Mouse (Mus musculus) small intestine, adult 2 months (tissue): ENCODE results near the gene Slc43a3. TPM values are rescaled to one million over a fixed set of nuclear protein-coding genes. Genes with fewer than 3 reads are reported as not detected.

ENCODE experiments used
- H3K27ac ChIP-seq: fragments of 200-500 bp; 2 replicates; pipeline ENCODE4 v1.5.1; 2012; ENCODE audit warnings: low read depth, low read length, control low read depth, inconsistent platforms; ENCODE audit not compliant: insufficient read depth
- H3K27me3 ChIP-seq: fragments of 200-500 bp; 2 replicates; pipeline ENCODE4 v1.6.1; 2012; ENCODE audit warnings: mild to moderate bottlenecking, moderate library complexity, low read length, inconsistent platforms; ENCODE audit not compliant: control insufficient read depth, insufficient read depth
- H3K36me3 ChIP-seq: fragments of 200-500 bp; 2 replicates; pipeline ENCODE4 v1.6.1; 2012; ENCODE audit warnings: mild to moderate bottlenecking, low read length, control low read depth, inconsistent platforms; ENCODE audit not compliant: control insufficient read depth, insufficient read depth
- H3K4me1 ChIP-seq: fragments of 200-500 bp; 2 replicates; pipeline ENCODE4 v1.6.1; 2012; ENCODE audit warnings: low read length, inconsistent platforms, mixed read lengths; ENCODE audit not compliant: control insufficient read depth, insufficient read depth, insufficient read length
- H3K4me3 ChIP-seq: fragments of 200-500 bp; 2 replicates; pipeline ENCODE4 v1.5.1; 2012; ENCODE audit warnings: low read depth, mild to moderate bottlenecking, control low read depth, inconsistent platforms, low read length, moderate library complexity
- CTCF ChIP-seq: fragments of 200-500 bp; IDR thresholded peaks from 2 replicates; pipeline ENCODE4 v1.5.1; 2012; ENCODE audit warnings: low read depth, mild to moderate bottlenecking, control low read depth, inconsistent platforms, low read length, moderate library complexity, mixed read lengths; ENCODE audit not compliant: insufficient replicate concordance, insufficient read length; ENCODE audit errors: extremely low read depth
- POLR2A ChIP-seq: fragments of 200-500 bp; IDR thresholded peaks from 2 replicates; pipeline ENCODE4 v1.6.1; 2012; ENCODE audit warnings: low read depth, mild to moderate bottlenecking, control low read depth, inconsistent platforms, low read length, moderate library complexity
- WGBS: fragments of 180-500 bp; shearing (Covaris S2); methylation state at CpG from one replicate; pipeline ENCODE4 v1.1.7; 2018; 5-methylcytosine and 5-hydroxymethylcytosine counted together
- polyA plus RNA-seq: library from polyadenylated mRNA; depleted of rRNA; stranded (reverse); fragments of >200 nt; gene quantifications from 2 replicates; pipeline ENCODE4 v1.2.3, GENCODE M21; 2012

The Slc43a3 gene
- polyA plus RNA-seq, 1 experiment: 31.1 TPM

DNA sequence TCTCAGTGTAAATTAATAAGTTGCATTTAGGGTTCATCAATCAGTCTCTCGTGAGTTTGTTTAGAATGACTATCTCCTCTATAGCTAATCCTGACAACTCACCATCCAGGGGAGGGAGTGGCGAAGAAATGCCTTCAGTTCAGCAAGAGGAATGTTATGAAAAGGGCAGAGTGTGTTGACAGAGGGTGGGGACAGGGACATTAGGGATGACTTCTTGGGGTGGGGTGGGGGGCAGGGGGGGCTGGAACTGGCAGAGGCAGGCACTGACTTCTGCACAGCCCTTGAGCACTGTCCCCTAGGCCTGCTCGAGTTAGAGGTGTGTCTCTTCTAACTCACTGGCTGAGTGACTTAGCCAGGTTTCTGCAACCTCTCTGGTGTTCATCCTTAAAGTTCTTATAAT, 18.2 kb upstream of the Slc43a3 start:
- H3K4me3 ChIP-seq: no peak overlapping the region
- WGBS: 30% methylated on average over 3 of the region's 3 CpGs
- no peak for TF ChIP-seq CTCF
- no peak for TF ChIP-seq POLR2A
- H3K36me3 ChIP-seq: no peaks in the 10 kb centered on the region
- no peaks in the 10 kb centered on the region for H3K4me1 ChIP-seq
- H3K27me3 ChIP-seq: no peaks in the 10 kb centered on the region
- no peak overlapping the region for H3K27ac ChIP-seq

DNA sequence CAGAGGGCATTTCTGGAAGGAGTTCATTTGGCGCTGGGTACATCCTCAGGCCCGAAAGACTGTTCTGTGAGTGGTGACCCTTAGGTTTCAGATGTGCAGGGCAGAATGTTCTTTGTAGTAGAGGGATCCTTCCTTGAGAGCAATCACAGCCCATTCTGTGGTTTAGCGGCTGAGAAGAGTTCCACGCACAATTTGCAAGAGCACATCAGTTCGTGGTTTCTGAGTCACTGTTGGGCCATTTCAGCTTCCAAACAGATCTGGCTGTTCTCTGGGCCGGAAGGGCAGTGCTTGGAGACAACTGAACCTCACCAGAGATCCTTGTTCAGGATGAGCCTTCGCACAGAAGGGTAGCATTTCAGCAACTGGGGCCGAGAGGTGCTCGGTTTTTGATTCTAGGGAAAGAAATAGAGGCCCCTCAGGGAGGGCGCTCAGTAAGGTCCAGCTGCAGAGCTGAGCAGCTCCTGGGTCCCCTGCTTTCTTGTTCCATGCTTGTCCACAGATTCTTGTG, 16.7 kb upstream of the Slc43a3 start:
- Histone ChIP-seq H3K4me1 (no peaks in the 10 kb centered on the region), H3K36me3 (no peaks in the 10 kb centered on the region), H3K27ac (no peak overlapping the region), H3K27me3 (no peaks in the 10 kb centered on the region), H3K4me3 (no peak overlapping the region)
- TF ChIP-seq CTCF (no peak), POLR2A (no peak)
- WGBS: 82% methylated on average over 10 of the region's 10 CpGs

DNA sequence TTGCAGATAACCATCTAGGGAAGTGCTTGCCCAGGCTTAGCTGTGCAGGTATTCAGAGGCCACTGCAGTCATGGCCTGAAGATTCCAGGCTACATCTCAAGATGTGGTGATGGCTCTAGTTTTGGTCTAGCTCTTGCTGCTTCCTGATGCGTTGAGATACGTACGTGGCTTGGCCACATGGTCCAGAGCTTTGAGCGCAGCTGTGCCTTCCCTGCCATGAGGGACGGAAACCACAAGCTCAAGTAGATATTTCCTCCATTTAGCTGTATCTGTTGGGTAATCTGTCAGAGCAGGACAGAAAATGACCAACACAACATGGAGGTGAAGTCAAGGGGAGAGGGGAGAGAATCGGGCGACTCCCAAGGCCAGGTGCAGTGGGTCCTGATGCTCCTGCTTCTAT, 6.2 kb upstream of the Slc43a3 start:
- H3K4me1 ChIP-seq: peaks cover 2% of the 10 kb centered on the region; the same call in 1 of the 2 replicates
- WGBS: 75% methylated on average over 7 of the region's 7 CpGs
- H3K36me3 ChIP-seq: no peaks in the 10 kb centered on the region
- H3K27ac ChIP-seq: peak overlapping the region; percentile 50; the same call in 1 of the 2 replicates
- H3K27me3 ChIP-seq: no peaks in the 10 kb centered on the region
- TF ChIP-seq POLR2A (no peak), CTCF (no peak)
- no peak overlapping the region for H3K4me3 ChIP-seq

DNA sequence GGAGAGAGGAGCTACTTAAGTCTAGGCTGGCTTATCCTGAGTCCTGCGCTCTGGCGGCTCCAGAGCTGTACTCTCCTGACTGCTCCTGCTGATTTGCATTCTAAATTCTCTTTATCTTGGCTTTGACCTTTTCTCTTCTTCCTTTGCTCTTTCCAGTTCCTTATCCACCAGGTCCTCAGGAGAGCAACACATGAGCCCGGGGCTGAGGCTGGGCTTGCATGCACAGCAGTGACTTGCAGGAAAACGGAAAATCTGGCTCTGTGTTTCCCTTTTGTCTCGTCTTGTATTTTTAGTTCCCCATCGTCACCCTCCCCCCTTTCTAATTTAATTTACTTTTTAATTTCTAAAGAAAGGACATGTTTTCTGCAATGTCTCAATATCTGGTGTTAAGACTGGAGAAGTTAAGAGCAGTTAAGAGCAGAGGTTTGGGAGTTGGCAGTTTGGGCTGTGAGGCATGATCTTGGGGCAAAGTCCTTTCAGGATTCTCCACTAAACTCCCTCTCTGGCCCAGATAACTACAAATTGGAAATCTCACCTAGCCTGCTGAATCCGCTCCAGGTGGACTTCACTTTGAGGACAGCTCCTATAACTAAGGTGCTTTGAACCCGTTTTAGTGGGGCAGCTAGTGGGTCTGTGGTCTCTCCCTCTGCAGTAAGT, 2.3 kb upstream of the Slc43a3 start:
- no peaks in the 10 kb centered on the region for H3K27me3 ChIP-seq
- H3K4me1 ChIP-seq: peaks cover 7% of the 10 kb centered on the region; the same call in 1 of the 2 replicates
- TF ChIP-seq CTCF: no peak
- TF ChIP-seq POLR2A: no peak
- H3K27ac ChIP-seq: no peak overlapping the region
- H3K4me3 ChIP-seq: no peak overlapping the region
- 67% methylated on average over 8 of the region's 8 CpGs for WGBS
- no peaks in the 10 kb centered on the region for H3K36me3 ChIP-seq

DNA sequence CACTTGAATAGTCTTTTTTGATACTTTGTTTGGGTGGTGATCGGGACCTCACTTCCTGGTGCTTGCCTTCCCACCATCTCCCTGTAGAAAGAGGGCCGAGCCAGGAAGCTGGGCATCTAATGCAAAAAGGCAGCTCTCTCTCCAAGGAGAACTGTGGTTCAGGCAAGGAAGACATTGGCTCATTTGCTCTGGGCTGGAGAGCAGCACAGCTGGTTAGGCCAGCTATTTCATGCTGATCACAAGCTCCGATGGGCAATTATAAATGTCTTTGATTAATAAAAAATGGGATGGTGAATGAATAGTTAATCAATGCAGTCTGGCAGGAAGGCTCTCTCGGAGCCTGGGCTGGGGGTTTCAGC, 1.8 kb upstream of the Slc43a3 start:
- WGBS: 72% methylated on average over 4 of the region's 4 CpGs
- H3K4me3 ChIP-seq: no peak overlapping the region
- no peaks in the 10 kb centered on the region for H3K36me3 ChIP-seq
- H3K27me3 ChIP-seq: no peaks in the 10 kb centered on the region
- no peak overlapping the region for H3K27ac ChIP-seq
- TF ChIP-seq CTCF (no peak), POLR2A (no peak)
- peaks cover 7% of the 10 kb centered on the region; the same call in 1 of the 2 replicates for H3K4me1 ChIP-seq

DNA sequence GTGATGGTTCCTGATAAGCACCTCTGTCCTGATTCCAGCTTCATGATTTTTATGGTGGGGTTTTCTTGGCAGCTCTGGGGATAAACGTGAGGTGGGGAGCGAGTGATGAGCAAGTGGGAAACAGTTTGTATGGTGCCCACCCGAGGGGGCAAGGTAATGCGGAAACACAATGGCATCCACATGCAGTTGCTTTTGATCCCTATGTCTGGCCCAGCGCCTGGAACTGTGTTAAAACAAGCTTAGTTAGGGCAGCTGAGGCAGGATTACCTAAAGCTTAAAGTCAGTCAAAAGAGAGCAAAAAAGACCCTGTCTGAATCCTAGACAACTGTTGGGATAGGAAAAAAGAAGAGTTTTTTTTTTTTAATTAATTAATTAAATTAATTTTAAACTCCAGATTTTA, 1.3 kb upstream of the Slc43a3 start:
- no peaks in the 10 kb centered on the region for H3K27me3 ChIP-seq
- H3K36me3 ChIP-seq: no peaks in the 10 kb centered on the region
- no peak overlapping the region for H3K4me3 ChIP-seq
- H3K27ac ChIP-seq: no peak overlapping the region
- no peak for TF ChIP-seq CTCF
- TF ChIP-seq POLR2A: no peak
- 86% methylated on average over 5 of the region's 5 CpGs for WGBS
- peaks cover 6% of the 10 kb centered on the region; the same call in 1 of the 2 replicates for H3K4me1 ChIP-seq

DNA sequence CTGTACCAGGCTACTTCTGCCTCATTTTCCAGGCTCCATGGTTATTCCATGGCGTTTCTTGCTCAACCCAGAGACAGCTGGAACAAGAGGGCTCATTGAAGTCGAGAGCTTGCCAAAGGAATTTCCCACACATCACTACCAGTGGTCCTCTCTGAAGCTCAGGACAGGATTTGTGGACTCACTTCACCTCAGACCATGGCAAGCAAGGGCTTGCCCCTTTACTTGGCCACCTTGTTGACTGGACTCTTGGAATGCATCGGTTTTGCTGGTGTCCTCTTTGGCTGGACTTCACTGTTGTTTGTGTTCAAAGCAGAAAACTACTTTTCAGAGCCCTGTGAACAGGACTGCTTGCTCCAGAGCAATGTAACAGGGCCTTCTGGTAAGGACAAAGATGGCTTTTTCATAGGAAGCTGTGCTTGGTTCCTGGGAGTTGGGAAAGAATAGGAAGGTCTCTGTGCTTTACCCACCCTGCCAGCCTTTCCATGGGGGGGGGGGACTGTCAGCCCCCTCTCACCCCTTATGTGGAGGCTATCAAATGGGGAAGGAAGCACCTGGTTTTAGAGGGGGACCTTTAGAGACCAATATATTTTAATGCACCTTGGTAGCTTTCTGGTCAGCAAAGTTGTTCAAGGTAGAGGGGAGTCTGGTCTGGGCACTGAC, 1.2 kb downstream of the Slc43a3 start:
- Histone ChIP-seq H3K27me3 (no peaks in the 10 kb centered on the region), H3K27ac (peak overlapping the region; percentile 64), H3K36me3 (no peaks in the 10 kb centered on the region), H3K4me1 (peaks cover 5% of the 10 kb centered on the region; the same call in 1 of the 2 replicates), H3K4me3 (peak overlapping the region; percentile 77)
- TF ChIP-seq POLR2A (no peak), CTCF (no peak)
- 65% methylated on average over 3 of the region's 3 CpGs for WGBS
